Mouse (Mus musculus): ENCODE measurements around the gene Olfr1484. TPM values are rescaled to one million over a fixed set of nuclear protein-coding genes. Genes with fewer than 3 reads are reported as not detected.

Gene Olfr1484
- polyA plus RNA-seq (2012; rRNA removed) = not detected in 2 replicates

DNA sequence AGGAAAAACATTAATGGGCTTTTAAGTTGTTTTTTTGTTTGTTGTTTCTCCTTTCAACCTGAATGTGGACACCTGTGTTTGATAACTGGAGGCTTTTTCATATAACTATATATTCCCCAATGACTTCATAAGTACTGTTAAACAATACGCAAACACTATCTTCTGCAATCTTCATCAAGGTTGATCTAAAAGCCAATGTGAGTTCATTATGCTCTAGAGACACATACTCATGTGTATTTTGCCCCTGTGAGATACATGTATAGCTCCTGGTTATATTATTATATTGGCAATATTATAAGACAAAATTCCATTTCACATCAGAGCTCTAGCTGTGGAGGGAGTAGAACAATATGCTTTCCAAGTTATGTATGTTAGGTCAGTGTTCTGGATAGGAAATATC lies at the start of gene Olfr1484:
Gene Olfr1484 (plus strand): TSS at position 301 of the 400 bp plus-strand sequence.

GRCm38 (mm10) chr19:13617075-13617474 lies 33.8 kb downstream of the Olfr1484 start, which contains the start of gene Olfr1487:
Gene Olfr1487, plus strand, starts transcription at chr19:13617375.

DNA sequence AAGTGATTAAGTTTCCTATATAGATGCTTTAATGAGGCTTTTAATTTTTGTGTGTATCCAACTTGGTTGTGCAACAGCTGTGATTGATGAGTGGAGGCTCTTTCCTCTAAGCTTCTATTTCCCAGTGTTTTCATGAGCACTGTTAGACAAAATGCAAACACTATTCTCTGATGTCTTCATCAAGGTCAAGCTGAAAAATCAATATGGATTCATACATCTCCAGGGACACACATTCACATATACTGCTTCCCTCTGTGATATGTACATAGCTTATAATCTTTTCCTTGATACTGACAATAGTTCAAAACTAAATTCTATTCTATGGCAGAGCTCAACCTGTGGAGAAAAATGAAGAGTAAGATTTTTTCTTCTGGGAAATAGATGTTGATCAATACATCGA lies 48.0 kb downstream of the Olfr1484 start, which contains the start of gene Olfr1489:
Gene Olfr1489 (plus strand): TSS at position 301 of the 400 bp plus-strand sequence.

Other genes with a start within 250 kb of the Olfr1484 start
- not detected in 2 replicates for gene Olfr1466, start 244.6 kb upstream of the Olfr1484 start, polyA plus RNA-seq (2012; rRNA removed)
- not detected in 2 replicates for gene Olfr1467, start 221.3 kb upstream of the Olfr1484 start, polyA plus RNA-seq (2012; rRNA removed)
- not detected in 2 replicates for gene Olfr1469, start 175.7 kb upstream of the Olfr1484 start, polyA plus RNA-seq (2012; rRNA removed)
- not detected in 2 replicates for gene Olfr1471, start 140.1 kb upstream of the Olfr1484 start, polyA plus RNA-seq (2012; rRNA removed)
- not detected in 2 replicates for gene Olfr1472, start 127.4 kb upstream of the Olfr1484 start, polyA plus RNA-seq (2012; rRNA removed)
- not detected in 2 replicates for gene Olfr1474, start 113.9 kb upstream of the Olfr1484 start, polyA plus RNA-seq (2012; rRNA removed)
- not detected in 2 replicates for gene Olfr1475, start 103.3 kb upstream of the Olfr1484 start, polyA plus RNA-seq (2012; rRNA removed)
- gene Olfr1477, start 83.0 kb upstream of the Olfr1484 start, polyA plus RNA-seq (2012; rRNA removed) = not detected in 2 replicates
- gene Olfr1480, start 55.6 kb upstream of the Olfr1484 start, polyA plus RNA-seq (2012; rRNA removed) = not detected in 2 replicates
- not detected in 2 replicates for gene Olfr1487, start 33.9 kb downstream of the Olfr1484 start, polyA plus RNA-seq (2012; rRNA removed)
- not detected in 2 replicates for gene Olfr1489, start 48.1 kb downstream of the Olfr1484 start, polyA plus RNA-seq (2012; rRNA removed)
- not detected in 2 replicates for gene Olfr1490, start 67.6 kb downstream of the Olfr1484 start, polyA plus RNA-seq (2012; rRNA removed)
- gene Olfr1491, start 113.8 kb downstream of the Olfr1484 start, polyA plus RNA-seq (2012; rRNA removed) = not detected in 2 replicates
- not detected in 2 replicates for gene Olfr1493-ps1, start 139.8 kb downstream of the Olfr1484 start, polyA plus RNA-seq (2012; rRNA removed)
- gene Olfr1494, start 156.2 kb downstream of the Olfr1484 start, polyA plus RNA-seq (2012; rRNA removed) = not detected in 2 replicates
- not detected in 2 replicates for gene Olfr1495, start 181.1 kb downstream of the Olfr1484 start, polyA plus RNA-seq (2012; rRNA removed)
- gene Olfr1496, start 194.4 kb downstream of the Olfr1484 start, polyA plus RNA-seq (2012; rRNA removed) = not detected in 2 replicates
- gene Olfr1497, start 214.7 kb downstream of the Olfr1484 start, polyA plus RNA-seq (2012; rRNA removed) = not detected in 2 replicates
- not detected in 2 replicates for gene Olfr1499, start 235.9 kb downstream of the Olfr1484 start, polyA plus RNA-seq (2012; rRNA removed)
- not detected in 2 replicates for gene Olfr1500, start 247.0 kb downstream of the Olfr1484 start, polyA plus RNA-seq (2012; rRNA removed)